Mouse (Mus musculus): ENCODE results near the gene Haghl.
"Not testable (repeated sequence)": the region's sequence is repeated elsewhere in the genome, so short reads cannot be mapped to it uniquely, and the experiment has no call there.

Gene Haghl

GRCm38 (mm10) chr17:25818851-25819780, 33.6 kb upstream of the Haghl start:
- no peak for DNase-seq (ENCODE audit: low read depth, low spot score)

GRCm38 (mm10) chr17:25817662-25818061, 32.2 kb upstream of the Haghl start:
- DNase-seq (ENCODE audit: low read depth, low spot score), result no peak

GRCm38 (mm10) chr17:25813471-25813870, 28.0 kb upstream of the Haghl start:
- peak; percentile 94 for DNase-seq (ENCODE audit: low read depth, low spot score)

GRCm38 (mm10) chr17:25810890-25811289, 25.4 kb upstream of the Haghl start:
- DNase-seq (ENCODE audit: low read depth, low spot score), result no peak

- peak; percentile 41 for DNase-seq (ENCODE audit: low read depth, low spot score)
These were observed 24.3 kb upstream of the Haghl start for GRCm38 (mm10) chr17:25809606-25810340.

- DNase-seq (ENCODE audit: low read depth, low spot score), result peak; percentile 89
These were observed 23.5 kb upstream of the Haghl start, which contains the start of gene Fbxl16 for GRCm38 (mm10) chr17:25808789-25809605. Gene Fbxl16, plus strand, starts transcription at chr17:25809085.

GRCm38 (mm10) chr17:25808028-25808427, 22.6 kb upstream of the Haghl start:
- no peak for DNase-seq (ENCODE audit: low read depth, low spot score)

- DNase-seq (ENCODE audit: low read depth, low spot score), result not testable (repeated sequence)
These were observed 22.0 kb upstream of the Haghl start for GRCm38 (mm10) chr17:25807452-25807851.

- DNase-seq (ENCODE audit: low read depth, low spot score), result no peak
These were observed 21.0 kb upstream of the Haghl start for GRCm38 (mm10) chr17:25806507-25806906.

GRCm38 (mm10) chr17:25802825-25803517, 17.5 kb upstream of the Haghl start:
- DNase-seq (ENCODE audit: low read depth, low spot score), result peak; percentile 91

- peak; percentile 80 for DNase-seq (ENCODE audit: low read depth, low spot score)
These were observed 15.6 kb upstream of the Haghl start for GRCm38 (mm10) chr17:25801029-25801428.

- DNase-seq (ENCODE audit: low read depth, low spot score), result peak; percentile 92
These were observed 11.5 kb upstream of the Haghl start, which contains the start of gene Metrn for GRCm38 (mm10) chr17:25796951-25797369. Gene Metrn, minus strand, starts transcription at chr17:25797136.

GRCm38 (mm10) chr17:25796211-25796771, 10.8 kb upstream of the Haghl start:
- DNase-seq (ENCODE audit: low read depth, low spot score), result no peak

- DNase-seq (ENCODE audit: low read depth, low spot score), result peak; percentile 88
These were observed 10.2 kb upstream of the Haghl start, which contains the start of gene AC134908.4 for GRCm38 (mm10) chr17:25795609-25796092. Gene AC134908.4, minus strand, starts transcription at chr17:25795659.

GRCm38 (mm10) chr17:25794998-25795397, 9.5 kb upstream of the Haghl start:
- no peak for DNase-seq (ENCODE audit: low read depth, low spot score)

- peak; percentile 42 for DNase-seq (ENCODE audit: low read depth, low spot score)
These were observed 8.7 kb upstream of the Haghl start for GRCm38 (mm10) chr17:25794197-25794596.

- DNase-seq (ENCODE audit: low read depth, low spot score), result peak; percentile 58
These were observed 7.1 kb upstream of the Haghl start, which contains the start of gene Fam173a for GRCm38 (mm10) chr17:25792615-25793014. Gene Fam173a, minus strand, starts transcription at chr17:25792901.

GRCm38 (mm10) chr17:25791843-25792527, 6.5 kb upstream of the Haghl start:
- DNase-seq (ENCODE audit: low read depth, low spot score), result peak; percentile 86

- DNase-seq (ENCODE audit: low read depth, low spot score), result no peak
These were observed 5.9 kb upstream of the Haghl start for GRCm38 (mm10) chr17:25791320-25791842.
